Mouse (Mus musculus) cerebellum, adult 9-10 months (tissue): ENCODE measurements around the gene Atp1b1.

Experiments used
- DNase-seq: peaks from one replicate; pipeline ENCODE4 v3.0.0; 2022

Gene Atp1b1

DNA sequence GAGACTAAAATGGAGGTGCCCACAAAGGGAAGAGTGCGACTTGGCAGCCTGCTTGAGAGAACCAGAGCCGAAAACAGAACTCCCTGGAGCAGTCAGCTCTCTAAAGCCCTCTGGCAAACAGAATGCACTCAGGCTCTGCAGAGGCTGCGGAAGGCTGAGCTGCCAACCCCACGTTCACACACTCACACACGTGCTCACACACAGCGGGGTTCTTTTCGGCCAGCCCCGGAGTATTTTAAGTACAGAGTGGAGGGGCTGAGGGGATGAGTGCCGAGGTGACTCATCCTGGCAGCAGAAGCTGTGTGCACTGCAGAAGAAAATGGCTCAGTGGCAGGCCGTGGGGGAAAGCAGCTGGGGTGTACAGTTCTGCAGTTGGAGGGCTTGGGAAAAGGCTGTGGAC is 3.6 kb upstream of the Atp1b1 start:
- DNase-seq: peak; percentile 86

GRCm38 (mm10) chr1:164460921-164461697 is 3.0 kb upstream of the Atp1b1 start:
- peak; percentile 37 for DNase-seq

- DNase-seq: peak; percentile 51
These were observed 1.2 kb upstream of the Atp1b1 start for GRCm38 (mm10) chr1:164459127-164459905.

DNA sequence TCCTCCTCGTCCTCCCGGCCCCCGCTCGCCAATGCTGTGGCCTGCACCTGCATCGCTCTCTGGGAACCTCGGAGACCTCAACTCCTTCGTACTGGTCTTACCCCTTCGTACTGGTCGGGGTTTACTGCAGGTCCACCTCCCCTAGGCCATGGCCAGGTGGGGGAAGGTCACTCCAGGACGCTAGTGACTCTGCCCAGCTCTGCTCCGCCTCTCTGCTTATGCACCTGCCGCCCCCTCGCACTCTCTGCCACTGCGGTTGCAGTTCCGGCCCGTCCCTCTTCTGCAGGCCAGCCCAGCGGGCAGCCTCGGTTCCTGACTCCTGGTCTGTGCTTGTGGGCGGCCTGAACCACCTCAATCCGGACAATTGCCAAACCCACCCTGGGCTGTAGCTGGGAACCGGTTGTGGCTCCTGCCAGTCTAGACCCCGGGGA is 481 bp upstream of the Atp1b1 start:
- no peak for DNase-seq

DNA sequence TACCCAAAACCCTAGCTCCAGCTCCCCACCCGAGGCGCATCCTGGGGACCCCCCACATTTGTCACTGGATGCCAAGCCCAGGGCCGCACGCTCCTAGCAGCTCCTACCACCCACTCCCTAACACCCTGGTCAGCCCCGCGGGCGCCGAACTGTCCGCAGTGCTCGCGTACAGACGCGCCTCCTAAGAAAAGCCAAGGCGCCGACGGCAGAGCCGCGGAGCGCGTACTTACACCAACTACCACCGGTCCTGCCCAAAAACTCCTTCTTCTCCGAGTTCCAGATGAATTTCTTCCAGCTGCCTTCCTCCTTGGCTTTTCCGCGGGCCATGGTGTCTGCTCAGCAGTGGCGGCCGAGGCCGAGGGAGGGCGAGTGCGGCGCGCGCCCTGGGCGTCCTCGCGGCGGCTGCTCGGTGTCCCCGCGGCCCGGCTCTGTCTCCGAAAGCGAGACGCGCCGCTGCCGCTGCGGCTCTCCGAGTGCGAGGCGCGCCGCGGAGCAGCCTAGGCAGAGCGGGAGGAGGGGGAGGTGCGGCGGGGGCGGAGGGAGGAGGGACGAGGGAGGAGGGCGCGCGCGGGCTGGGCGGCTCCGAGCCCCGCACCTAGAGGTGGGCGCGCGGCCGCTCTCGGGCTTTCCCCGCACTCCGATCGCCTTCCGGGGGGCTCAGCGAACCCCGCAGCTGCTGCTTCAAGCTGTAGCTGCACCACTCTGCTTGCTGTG is 467 bp downstream of the Atp1b1 start:
- DNase-seq: no peak

DNA sequence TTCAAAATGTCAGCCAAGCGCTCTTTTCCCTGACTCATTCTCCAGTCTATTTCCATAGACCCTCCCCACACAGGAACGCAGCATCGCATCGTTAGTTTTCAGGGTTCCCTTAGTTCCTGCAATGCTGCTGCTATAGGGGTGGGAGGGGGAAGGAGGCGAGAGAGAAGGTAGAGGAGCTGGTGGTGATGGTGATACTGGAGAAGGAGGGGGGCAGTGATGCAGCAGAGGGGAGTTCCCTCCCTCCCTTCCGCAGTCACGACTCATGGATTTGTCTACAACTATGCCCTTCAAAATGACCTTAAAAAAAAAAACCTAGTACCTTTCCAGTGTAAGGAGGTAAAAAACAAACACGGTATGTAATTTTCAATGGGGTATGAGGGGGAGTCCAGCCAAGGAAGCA is 1.4 kb downstream of the Atp1b1 start:
- peak; percentile 79 for DNase-seq

GRCm38 (mm10) chr1:164456065-164456464 is 2.1 kb downstream of the Atp1b1 start:
- DNase-seq: peak; percentile 74

GRCm38 (mm10) chr1:164455614-164456013 is 2.5 kb downstream of the Atp1b1 start:
- DNase-seq: peak; percentile 77

DNA sequence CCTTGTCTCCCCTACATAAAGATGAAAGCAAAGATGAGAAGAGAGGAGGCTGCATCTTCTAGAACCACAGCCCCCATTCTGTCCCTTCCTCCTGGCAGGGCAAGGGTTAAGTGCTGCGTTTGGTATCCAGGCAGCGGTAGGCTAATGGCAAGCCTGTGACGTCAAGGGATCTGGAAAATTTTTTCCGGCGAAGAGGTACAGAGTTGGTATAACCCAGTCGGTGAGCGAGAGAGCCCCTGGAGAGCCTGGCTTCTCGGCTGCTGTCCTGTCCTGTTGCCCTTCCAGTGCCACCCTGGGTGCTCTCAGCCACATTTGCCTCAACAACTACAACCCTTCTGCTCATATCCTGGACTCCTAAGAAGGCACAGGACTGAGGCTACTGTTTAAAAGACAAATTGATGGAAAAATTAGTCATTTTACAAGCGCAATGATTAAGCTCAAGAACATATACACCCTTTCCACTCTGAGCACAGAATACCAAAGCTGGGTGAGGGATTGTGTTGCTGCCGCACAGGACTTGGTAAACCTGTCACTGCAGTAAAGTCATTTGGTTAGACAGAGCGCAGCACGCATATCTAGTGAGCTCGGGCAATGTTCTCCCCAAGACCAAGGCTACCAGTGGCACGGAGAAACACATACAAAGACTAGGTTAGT is 3.3 kb downstream of the Atp1b1 start:
- peak; percentile 85 for DNase-seq

GRCm38 (mm10) chr1:164453739-164454138 is 4.4 kb downstream of the Atp1b1 start:
- no peak for DNase-seq

GRCm38 (mm10) chr1:164453146-164453545 is 5.0 kb downstream of the Atp1b1 start:
- DNase-seq: no peak

GRCm38 (mm10) chr1:164452580-164452979 is 5.6 kb downstream of the Atp1b1 start:
- DNase-seq: no peak

GRCm38 (mm10) chr1:164451346-164451745 is 6.8 kb downstream of the Atp1b1 start:
- DNase-seq: no peak

GRCm38 (mm10) chr1:164450644-164451043 is 7.5 kb downstream of the Atp1b1 start:
- no peak for DNase-seq

- DNase-seq: no peak
These were observed 7.9 kb downstream of the Atp1b1 start for GRCm38 (mm10) chr1:164450231-164450630.

DNA sequence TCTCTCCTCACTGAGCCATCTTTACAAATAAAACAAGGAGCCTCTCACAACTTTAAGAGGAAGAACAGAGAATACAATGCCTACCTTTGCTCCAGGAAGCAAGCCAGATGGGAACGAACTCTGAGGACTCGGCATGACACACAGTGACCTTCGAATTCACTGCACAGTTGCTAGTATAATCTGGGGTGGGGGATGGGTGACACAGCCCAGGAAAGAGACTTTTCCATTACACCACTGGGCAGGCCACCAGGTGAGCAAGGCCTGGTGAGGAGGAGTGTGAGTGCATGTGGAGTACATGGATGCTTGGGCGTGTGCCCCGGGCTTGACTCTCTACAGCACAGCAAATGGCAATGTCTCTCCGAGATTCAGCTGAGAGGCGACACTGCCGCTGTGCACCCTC is 8.5 kb downstream of the Atp1b1 start:
- DNase-seq: no peak

GRCm38 (mm10) chr1:164447521-164447920 is 10.6 kb downstream of the Atp1b1 start:
- no peak for DNase-seq

DNA sequence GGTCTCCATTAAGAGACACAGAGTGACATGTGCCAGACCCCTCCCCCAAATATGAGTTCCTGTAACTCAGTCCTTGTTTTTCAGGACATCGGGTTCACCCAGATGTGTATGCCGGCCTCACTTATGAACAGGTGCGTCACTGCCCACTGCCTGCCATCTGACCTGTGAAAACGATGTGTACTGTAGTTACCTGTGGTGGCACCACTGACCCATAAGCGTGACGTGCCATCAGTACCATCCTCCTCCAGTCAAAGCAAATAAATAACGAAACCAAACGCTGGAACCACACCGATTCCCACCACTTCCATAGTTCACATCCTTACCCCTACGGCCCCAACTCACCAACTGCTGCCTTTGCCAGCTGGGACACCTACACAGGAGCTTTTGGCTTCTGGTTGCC is 11.6 kb downstream of the Atp1b1 start:
- no peak for DNase-seq

DNA sequence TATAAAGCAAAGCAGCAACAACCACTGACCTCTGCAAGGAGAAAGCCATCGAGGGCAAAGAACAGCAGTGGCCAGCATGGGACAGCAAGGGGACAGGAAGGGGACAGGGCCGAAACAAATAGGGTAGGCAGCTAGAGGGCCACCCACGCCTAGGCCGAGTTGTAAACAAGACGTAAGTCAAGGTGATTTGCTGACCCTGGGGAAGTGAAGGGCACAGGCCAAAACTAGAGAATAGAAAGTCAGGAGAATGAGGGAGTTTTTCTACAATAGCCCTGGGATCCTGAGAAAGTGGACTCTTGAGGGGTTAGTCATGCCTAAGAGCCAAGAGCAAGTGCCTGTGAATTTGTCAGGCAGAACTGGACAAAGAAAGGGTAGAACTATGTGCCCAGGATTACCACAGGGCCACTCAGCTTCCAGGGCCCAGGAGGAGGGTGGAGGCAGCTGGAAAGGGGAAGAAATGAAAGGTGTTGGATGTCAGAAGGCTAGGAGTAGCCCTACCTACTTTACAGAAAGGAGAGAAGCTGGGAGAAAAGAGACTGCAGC is 12.5 kb downstream of the Atp1b1 start:
- no peak for DNase-seq

- no peak for DNase-seq
These were observed 16.7 kb downstream of the Atp1b1 start for GRCm38 (mm10) chr1:164441408-164441974.

- no peak for DNase-seq
These were observed 17.3 kb downstream of the Atp1b1 start for GRCm38 (mm10) chr1:164440708-164441407.

DNA sequence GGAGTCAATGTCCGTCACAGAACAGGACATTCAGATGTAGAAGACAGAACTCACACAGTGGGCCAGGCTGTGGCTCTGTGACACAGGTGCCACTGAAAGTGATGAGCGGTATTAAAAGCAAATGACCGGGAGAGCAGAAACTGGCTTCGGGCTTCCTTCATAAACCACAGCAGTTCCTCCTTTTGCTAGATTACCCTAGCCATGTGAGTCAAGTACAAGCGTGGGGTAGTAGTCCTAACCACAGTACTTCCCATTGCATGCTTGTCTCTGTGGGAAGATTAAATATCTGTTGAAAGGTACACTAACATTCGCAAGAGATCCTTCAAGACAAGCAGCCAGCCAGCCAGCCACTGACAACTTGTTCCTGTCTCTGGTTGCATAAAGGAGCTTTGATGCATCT is 17.9 kb downstream of the Atp1b1 start:
- DNase-seq: no peak
